Mouse (Mus musculus) liver, postnatal 0 days (tissue): ENCODE results near the gene Zswim5.

Experiments
- CTCF ChIP-seq: sonication (generic); IDR thresholded peaks from 2 replicates; pipeline ENCODE4 v1.5.1; 2016; ENCODE audit warnings: antibody characterized with exemption, low read depth
- EP300 ChIP-seq: IDR thresholded peaks from 2 replicates; pipeline ENCODE4 v1.6.1; 2016; ENCODE audit warnings: antibody characterized with exemption, low read depth, mild to moderate bottlenecking

- TF ChIP-seq CTCF (no peak), EP300 (no peak)
These were observed 133.1 kb downstream of the Zswim5 start for GRCm38 (mm10) chr4:117010231-117010630.
